Mouse (Mus musculus): ENCODE measurements around the gene Uba6. TPM values are rescaled to one million over a fixed set of nuclear protein-coding genes. Genes with fewer than 3 reads are reported as not detected.

Uba6 gene
- polyA plus RNA-seq, 1 experiment = 72.6 TPM

DNA sequence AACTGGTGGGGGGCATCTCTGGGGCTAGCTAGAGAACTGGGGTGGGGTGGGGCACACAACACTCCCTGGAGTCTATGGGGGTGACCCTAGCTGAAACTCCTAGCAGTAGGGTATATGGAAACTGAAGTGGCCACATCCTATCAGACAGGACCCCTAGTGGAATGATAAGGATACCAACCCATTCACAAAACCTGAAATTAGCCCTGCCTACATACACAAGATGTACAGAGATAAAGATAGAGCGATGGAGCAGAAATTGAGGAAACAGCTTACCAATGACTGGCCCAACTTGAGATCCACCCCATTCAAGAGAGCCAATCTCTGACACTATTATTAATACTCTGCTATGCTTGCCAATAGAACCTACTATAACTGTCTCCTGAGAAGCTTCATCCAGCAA is 109.1 kb downstream of the Uba6 start:
- no peaks in the 10 kb centered on the region for H3K27me3 ChIP-seq (ENCODE audit: control insufficient read depth, insufficient read depth, low read length, poor library complexity, severe bottlenecking)
- no peak overlapping the region for H3K4me3 ChIP-seq (ENCODE audit: low read depth, low read length)
- H3K9me3 ChIP-seq (replicated peaks; ENCODE audit: control insufficient read depth, insufficient read depth, low read length, poor library complexity, severe bottlenecking) = no peaks in the 10 kb centered on the region
- peaks cover 3% of the 10 kb centered on the region; the same call in 1 of the 2 replicates for H3K36me3 ChIP-seq (ENCODE audit: control insufficient read depth, insufficient read depth, low read length, poor library complexity, severe bottlenecking)
- no peak overlapping the region for H3K9ac ChIP-seq (ENCODE audit: low read depth, poor library complexity, severe bottlenecking)
- no peak overlapping the region for H3K27ac ChIP-seq (ENCODE audit: insufficient read depth, low read length)
- TF ChIP-seq CTCF (IDR thresholded peaks at IDR 0.05; ENCODE audit: low read depth, low read length) = no peak
- TF ChIP-seq POLR2A (IDR thresholded peaks at IDR 0.05; ENCODE audit: insufficient read depth, low read length) = no peak
- TF ChIP-seq EP300 (IDR thresholded peaks at IDR 0.05; ENCODE audit: insufficient read depth, low read depth, low read length) = no peak
- H3K4me1 ChIP-seq (ENCODE audit: control insufficient read depth, insufficient read depth, low read length) = no peaks in the 10 kb centered on the region

Other genes with a start within 250 kb of the Uba6 start
- 54.3 and 57.4 TPM in 2 replicates for gene Cenpc1, start 107.2 kb downstream of the Uba6 start, polyA plus RNA-seq (2011; ENCODE audit: insufficient read depth, insufficient read length, low read depth, missing spikeins)
- gene Stap1, start 101.1 kb downstream of the Uba6 start, polyA plus RNA-seq (2011; ENCODE audit: insufficient read depth, insufficient read length, low read depth, missing spikeins) = 0.67 TPM in 1 of 2 replicates, not detected in the other
- gene Gnrhr, start 25.1 kb upstream of the Uba6 start, polyA plus RNA-seq (2011; ENCODE audit: insufficient read depth, insufficient read length, low read depth, missing spikeins) = not detected in 2 replicates
- not detected in 2 replicates for gene Tmprss11c, start 116.5 kb upstream of the Uba6 start, polyA plus RNA-seq (2011; ENCODE audit: insufficient read depth, insufficient read length, low read depth, missing spikeins)
- gene Tmprss11d, start 200.6 kb upstream of the Uba6 start, polyA plus RNA-seq (2011; ENCODE audit: insufficient read depth, insufficient read length, low read depth, missing spikeins) = not detected in 2 replicates

Data from ES-Bruce4 (cell line).